Mouse (Mus musculus) neural tube, embryonic 14.5 days (tissue): ENCODE results near the gene Wdr90. TPM values are rescaled to one million over a fixed set of nuclear protein-coding genes. Genes with fewer than 3 reads are reported as not detected.

Source experiments
- ATAC-seq: fragments of 200-750 bp; cut with Nextera tagmentation; 2 replicates; pipeline ENCODE4 v1.8.0; 2017; ENCODE audit warnings: low read depth, mild to moderate bottlenecking, moderate TSS enrichment, moderate library complexity
- H3K27ac ChIP-seq: fragments of 300-500 bp; sonication (generic); 2 replicates; pipeline ENCODE4 v1.5.1; 2014; ENCODE audit warnings: low read depth, mild to moderate bottlenecking, control low read depth, low read length, moderate library complexity, mixed read lengths
- H3K27me3 ChIP-seq: fragments of 300-500 bp; sonication (generic); 2 replicates; pipeline ENCODE4 v1.6.1; 2014; ENCODE audit warnings: low read length; ENCODE audit not compliant: control insufficient read depth, insufficient read depth
- H3K36me3 ChIP-seq: fragments of 300-500 bp; sonication (generic); 2 replicates; pipeline ENCODE4 v1.6.1; 2014; ENCODE audit warnings: low read length, mixed read lengths; ENCODE audit not compliant: control insufficient read depth, insufficient read depth
- H3K4me1 ChIP-seq: fragments of 300-500 bp; sonication (generic); 2 replicates; pipeline ENCODE4 v1.6.1; 2014; ENCODE audit warnings: low read length; ENCODE audit not compliant: control insufficient read depth, insufficient read depth
- H3K4me2 ChIP-seq: fragments of 300-500 bp; sonication (generic); 2 replicates; pipeline ENCODE4 v1.6.1; 2014; ENCODE audit warnings: mild to moderate bottlenecking, low read depth, low read length, control low read depth
- H3K4me3 ChIP-seq: fragments of 300-500 bp; sonication (generic); 2 replicates; pipeline ENCODE4 v1.5.1; 2014; ENCODE audit warnings: low read depth, low read length, control low read depth, mixed read lengths
- H3K9ac ChIP-seq: fragments of 300-500 bp; sonication (generic); replicated peaks from 2 replicates; pipeline ENCODE4 v1.6.1; 2014; ENCODE audit warnings: low read depth, mild to moderate bottlenecking, control low read depth, low read length, mixed read lengths
- H3K9me3 ChIP-seq: fragments of 300-500 bp; sonication (generic); 2 replicates; pipeline ENCODE4 v1.6.1; 2016; ENCODE audit warnings: low read length; ENCODE audit not compliant: control insufficient read depth
- WGBS: fragments of 180-500 bp; shearing (Covaris S2); extraction: QIAGEN DNeasy Blood & Tissue Kit; methylation state at CpG from one replicate; pipeline ENCODE4 v1.1.7; 2014; 5-methylcytosine and 5-hydroxymethylcytosine counted together
- polyA plus RNA-seq: library from polyadenylated mRNA; unstranded; fragments of >200 nt; fragmentation: Nextera tagmentation; extraction: Ambion mirVana; gene quantifications from 2 replicates; pipeline ENCODE4 v1.2.1, GENCODE M21; 2014

Wdr90 gene
- polyA plus RNA-seq, 1 experiment from 2014 or later = 12.1 TPM

DNA sequence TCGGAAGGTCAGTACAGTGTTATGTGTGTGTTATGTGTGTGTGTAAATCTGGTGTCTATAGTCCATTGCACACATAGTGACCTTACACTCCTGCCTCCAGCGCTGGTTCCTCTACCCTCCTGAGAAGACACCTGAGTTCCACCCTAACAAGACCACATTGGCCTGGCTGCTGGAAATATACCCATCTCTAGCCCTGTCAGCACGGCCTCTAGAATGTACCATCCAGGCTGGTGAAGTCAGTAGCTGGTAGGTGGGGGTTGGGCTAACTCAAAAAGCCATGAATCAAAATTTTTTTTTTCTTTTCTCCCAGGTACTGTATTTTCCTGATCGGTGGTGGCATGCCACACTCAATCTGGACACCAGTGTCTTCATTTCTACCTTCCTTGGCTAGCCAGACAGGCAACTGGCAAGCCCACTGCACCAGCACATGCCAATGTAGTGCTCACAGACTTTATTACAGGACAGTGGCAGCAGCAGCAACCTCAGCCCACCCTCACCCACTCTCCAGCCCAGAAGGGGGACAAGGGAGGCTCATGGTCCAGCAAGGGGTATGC lies 31.0 kb downstream of the Wdr90 start:
- ATAC-seq = no peak

DNA sequence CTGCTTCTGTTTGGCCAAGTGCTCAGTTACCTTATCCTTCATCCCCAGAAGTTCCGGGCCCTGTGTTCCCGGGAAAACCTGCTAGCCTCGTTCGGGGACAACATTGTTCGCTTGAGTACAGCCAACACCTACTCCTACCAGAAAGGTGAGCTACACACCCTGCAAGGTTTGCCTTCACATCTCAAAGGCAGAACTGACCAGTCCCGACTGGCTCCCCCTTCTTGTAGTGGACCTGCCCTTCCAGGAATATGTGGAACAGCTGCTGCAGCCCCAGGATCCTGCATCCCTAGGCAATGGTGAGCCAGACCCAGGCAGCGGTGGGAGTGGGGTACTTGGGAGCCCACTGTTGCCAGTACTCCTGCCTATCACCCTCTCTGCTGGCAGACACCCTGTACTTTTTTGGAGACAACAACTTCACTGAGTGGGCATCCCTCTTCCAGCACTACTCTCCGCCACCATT lies 31.7 kb downstream of the Wdr90 start:
- no peaks in the 10 kb centered on the region for H3K27me3 ChIP-seq
- H3K4me3 ChIP-seq = peak overlapping the region; percentile 59
- 42% methylated on average over 8 of the region's 8 CpGs for WGBS
- no peaks in the 10 kb centered on the region for H3K9me3 ChIP-seq
- H3K36me3 ChIP-seq = peaks cover 20% of the 10 kb centered on the region
- H3K9ac ChIP-seq = peak overlapping the region; percentile 74
- H3K4me1 ChIP-seq = peaks cover 58% of the 10 kb centered on the region
- peak overlapping the region; percentile 96 for H3K4me2 ChIP-seq
- H3K27ac ChIP-seq = peak overlapping the region; percentile 86
- ATAC-seq = no peak

More for the DNA sequence above, 31.0 kb downstream of the Wdr90 start:
- no peaks in the 10 kb centered on the region for H3K27me3 ChIP-seq
- peak overlapping the region; percentile 96 for H3K4me2 ChIP-seq
- H3K4me3 ChIP-seq = peak overlapping the region; percentile 59; the same call in 1 of the 2 replicates
- no peaks in the 10 kb centered on the region for H3K9me3 ChIP-seq
- peaks cover 20% of the 10 kb centered on the region for H3K36me3 ChIP-seq
- H3K4me1 ChIP-seq = peaks cover 59% of the 10 kb centered on the region
- WGBS = 91% methylated on average over 4 of the region's 4 CpGs
- no peak overlapping the region for H3K27ac ChIP-seq
- no peak overlapping the region for H3K9ac ChIP-seq

DNA sequence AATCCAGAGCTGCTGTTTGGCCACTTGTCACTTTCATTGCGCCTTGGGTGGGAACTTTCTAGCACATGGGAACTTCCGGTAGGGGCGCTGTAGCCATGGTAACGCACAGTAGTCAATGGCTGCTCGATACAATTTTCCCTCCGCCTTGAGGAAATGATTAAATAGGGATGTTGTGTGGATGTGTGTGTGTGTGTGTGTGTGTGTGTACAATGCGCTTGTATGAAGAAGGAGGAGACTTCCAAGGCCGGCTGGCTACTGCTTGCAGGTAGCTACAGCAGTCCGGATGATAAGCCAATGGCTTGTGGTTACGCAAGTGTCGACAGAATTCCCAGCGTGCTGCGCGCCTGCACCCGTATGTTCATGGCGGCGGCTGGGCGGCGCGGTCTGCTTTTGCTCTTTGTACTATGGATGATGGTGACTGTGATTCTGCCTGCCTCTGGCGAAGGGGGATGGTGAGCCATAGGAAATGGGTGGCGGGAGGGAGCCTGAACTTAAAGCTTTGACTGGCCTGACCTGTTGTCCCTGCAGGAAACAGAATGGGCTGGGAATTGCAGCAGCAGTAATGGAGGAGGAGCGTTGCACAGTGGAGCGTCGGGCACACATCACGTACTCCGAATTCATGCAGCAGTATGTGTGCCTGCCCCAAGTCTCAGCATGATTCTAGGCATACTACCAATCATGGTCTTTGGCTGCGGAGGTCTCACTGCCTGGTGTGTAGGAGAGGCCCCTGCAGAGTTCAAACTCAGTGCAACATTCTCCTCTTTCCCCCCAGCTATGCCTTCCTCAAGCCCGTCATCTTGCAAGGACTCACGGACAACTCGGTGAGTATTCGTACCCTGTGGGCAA lies 32.4 kb downstream of the Wdr90 start, which contains the start of gene Jmjd8:
Jmjd8 (plus strand) TSS at position 156 of the 846 bp plus-strand sequence.
- Histone ChIP-seq H3K36me3 (peaks cover 20% of the 10 kb centered on the region), H3K27me3 (no peaks in the 10 kb centered on the region), H3K9ac (peak within 1 kb of the TSS; percentile 74), H3K9me3 (no peaks in the 10 kb centered on the region), H3K4me2 (peak within 1 kb of the TSS; percentile 96), H3K27ac (peak within 1 kb of the TSS; percentile 86), H3K4me1 (peaks cover 58% of the 10 kb centered on the region), H3K4me3 (peak within 1 kb of the TSS; percentile 59)
- peak; percentile 48; the same call in 1 of the 2 replicates for ATAC-seq
- 3% methylated on average over 32 of the region's 32 CpGs for WGBS

DNA sequence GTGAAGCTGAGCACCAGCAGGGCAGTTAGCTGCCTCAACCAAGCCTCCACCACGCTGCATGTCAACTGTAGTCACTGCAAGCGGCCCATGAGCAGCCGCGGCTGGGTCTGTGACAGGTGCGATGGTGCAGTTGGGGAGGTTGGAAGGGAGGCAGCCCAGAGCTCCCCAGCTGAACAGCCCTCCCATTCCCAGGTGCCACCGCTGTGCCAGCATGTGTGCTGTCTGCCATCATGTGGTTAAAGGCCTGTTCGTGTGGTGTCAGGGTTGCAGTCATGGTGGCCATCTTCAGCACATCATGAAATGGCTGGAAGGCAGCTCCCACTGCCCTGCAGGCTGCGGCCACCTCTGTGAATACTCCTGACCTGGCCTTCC lies 33.1 kb downstream of the Wdr90 start:
- 85% methylated on average over 8 of the region's 8 CpGs for WGBS
- H3K9ac ChIP-seq = peak overlapping the region; percentile 37
- no peak for ATAC-seq
- H3K4me2 ChIP-seq = peak overlapping the region; percentile 96
- H3K4me1 ChIP-seq = peaks cover 54% of the 10 kb centered on the region
- peaks cover 20% of the 10 kb centered on the region for H3K36me3 ChIP-seq
- H3K4me3 ChIP-seq = peak overlapping the region; percentile 59
- peak overlapping the region; percentile 86 for H3K27ac ChIP-seq
- no peaks in the 10 kb centered on the region for H3K9me3 ChIP-seq
- H3K27me3 ChIP-seq = no peaks in the 10 kb centered on the region

DNA sequence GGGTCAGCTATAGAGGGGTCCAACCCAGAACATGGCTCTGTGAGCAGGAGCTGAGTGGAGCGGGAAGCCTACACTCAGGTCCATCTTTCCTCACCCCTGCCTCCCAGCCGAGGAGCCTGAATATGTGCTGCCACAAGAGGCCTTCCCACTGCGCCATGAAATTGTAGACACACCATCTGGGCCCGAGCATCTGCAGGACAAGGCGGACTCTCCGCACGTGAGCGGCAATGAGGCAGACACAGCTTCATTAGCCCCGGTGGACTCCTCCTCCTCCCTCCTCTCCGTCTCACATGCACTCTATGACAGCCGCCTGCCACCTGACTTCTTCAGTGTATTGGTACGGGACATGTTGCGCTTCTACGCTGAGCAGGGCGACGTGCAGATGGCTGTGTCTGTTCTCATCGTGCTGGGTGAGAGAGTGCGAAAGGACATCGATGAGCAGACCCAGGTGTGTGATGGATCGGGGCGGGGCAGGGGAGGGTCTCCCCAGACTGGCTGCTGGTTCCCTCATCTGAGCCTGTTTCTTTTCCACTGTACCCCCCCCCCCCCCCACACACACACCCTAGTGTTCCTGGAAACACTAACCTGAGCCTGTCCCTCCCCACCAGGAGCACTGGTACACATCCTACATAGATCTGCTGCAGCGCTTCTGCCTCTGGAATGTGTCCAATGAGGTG lies 33.6 kb downstream of the Wdr90 start:
- Histone ChIP-seq H3K27ac (no peak overlapping the region), H3K36me3 (peaks cover 20% of the 10 kb centered on the region), H3K27me3 (no peaks in the 10 kb centered on the region), H3K4me3 (no peak overlapping the region), H3K4me1 (peaks cover 54% of the 10 kb centered on the region), H3K9me3 (no peaks in the 10 kb centered on the region), H3K9ac (peak overlapping the region; percentile 37), H3K4me2 (peak overlapping the region; percentile 96; the same call in 1 of the 2 replicates)
- ATAC-seq = no peak
- 85% methylated on average over 22 of the region's 22 CpGs for WGBS

DNA sequence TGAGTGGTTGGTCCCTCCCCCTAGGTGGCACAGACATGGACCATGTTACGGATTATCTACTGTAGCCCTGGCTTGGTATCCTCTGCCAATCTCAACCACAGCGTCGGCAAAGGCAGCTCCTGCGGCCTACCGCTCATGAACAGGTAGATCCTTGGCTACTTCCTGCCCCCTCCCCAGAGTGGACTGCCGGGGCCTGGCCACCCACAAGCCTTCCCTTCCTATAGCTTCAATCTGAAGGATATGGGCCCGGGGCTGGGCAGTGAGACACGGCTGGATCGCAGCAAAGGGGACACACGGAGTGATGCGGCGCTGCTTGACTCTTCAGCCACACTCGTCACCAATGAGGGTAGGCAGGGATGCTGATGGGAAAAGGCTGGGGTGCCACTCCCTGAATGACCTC lies 34.3 kb downstream of the Wdr90 start:
- Histone ChIP-seq H3K36me3 (peaks cover 20% of the 10 kb centered on the region), H3K4me3 (no peak overlapping the region), H3K27ac (no peak overlapping the region), H3K9me3 (no peaks in the 10 kb centered on the region), H3K4me1 (peaks cover 53% of the 10 kb centered on the region), H3K4me2 (no peak overlapping the region), H3K27me3 (no peaks in the 10 kb centered on the region), H3K9ac (no peak overlapping the region)
- ATAC-seq = no peak
- 96% methylated on average over 13 of the region's 13 CpGs for WGBS

DNA sequence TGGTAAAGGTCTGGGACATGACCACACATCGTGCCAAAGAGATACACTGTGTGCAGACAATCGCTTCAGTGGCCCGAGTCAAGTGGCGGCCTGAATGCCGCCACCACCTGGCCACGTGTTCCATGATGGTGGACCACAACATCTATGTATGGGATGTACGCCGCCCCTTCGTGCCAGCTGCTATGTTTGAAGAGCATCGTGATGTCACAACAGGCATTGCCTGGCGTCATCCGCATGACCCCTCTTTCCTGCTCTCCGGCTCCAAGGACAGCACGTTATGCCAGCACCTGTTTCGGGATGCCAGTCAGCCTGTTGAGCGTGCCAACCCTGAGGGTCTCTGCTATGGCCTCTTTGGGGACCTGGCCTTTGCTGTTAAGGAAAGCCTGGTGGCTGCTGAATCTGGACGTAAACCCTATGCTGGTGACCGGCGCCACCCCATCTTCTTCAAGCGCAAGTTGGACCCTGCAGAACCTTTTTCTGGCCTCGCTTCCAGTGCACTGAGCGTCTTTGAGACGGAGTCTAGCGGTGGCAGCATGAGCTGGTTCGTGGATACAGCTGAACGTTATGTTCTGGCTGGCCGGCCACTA lies 35.2 kb downstream of the Wdr90 start:
- no peak overlapping the region for H3K4me3 ChIP-seq
- H3K9me3 ChIP-seq = no peaks in the 10 kb centered on the region
- H3K27me3 ChIP-seq = no peaks in the 10 kb centered on the region
- peaks cover 44% of the 10 kb centered on the region for H3K4me1 ChIP-seq
- H3K4me2 ChIP-seq = no peak overlapping the region
- 94% methylated on average over 27 of the region's 27 CpGs for WGBS
- no peak overlapping the region for H3K9ac ChIP-seq
- no peak overlapping the region for H3K27ac ChIP-seq
- ATAC-seq = no peak
- peaks cover 15% of the 10 kb centered on the region for H3K36me3 ChIP-seq

DNA sequence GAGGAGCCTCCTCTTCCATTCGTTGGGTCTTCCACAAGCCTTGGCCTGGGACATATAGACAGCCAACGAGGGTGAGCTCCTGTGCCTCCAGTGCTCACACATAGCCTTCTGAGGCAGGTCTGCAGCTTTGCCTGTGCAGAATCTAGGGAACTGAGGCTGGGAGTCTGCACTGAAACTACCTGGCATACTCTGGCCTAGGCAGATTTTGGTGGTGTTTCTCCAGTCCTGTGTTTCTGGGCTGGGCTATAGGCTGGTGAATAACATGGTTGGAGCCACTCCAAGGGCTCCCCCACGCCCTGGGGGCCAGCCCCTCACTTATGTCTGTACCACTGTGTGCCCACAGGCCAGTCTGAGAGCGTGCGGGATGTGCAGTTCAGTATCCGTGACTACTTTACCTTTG lies 36.0 kb downstream of the Wdr90 start:
- Histone ChIP-seq H3K27me3 (no peaks in the 10 kb centered on the region), H3K4me2 (no peak overlapping the region), H3K27ac (no peak overlapping the region), H3K36me3 (peaks cover 8% of the 10 kb centered on the region), H3K4me1 (peaks cover 37% of the 10 kb centered on the region), H3K9me3 (no peaks in the 10 kb centered on the region), H3K4me3 (no peak overlapping the region), H3K9ac (no peak overlapping the region)
- ATAC-seq = no peak
- WGBS = 91% methylated on average over 6 of the region's 6 CpGs
